Mouse (Mus musculus): ENCODE results near the gene Abca7. TPM values are rescaled to one million over a fixed set of nuclear protein-coding genes. Genes with fewer than 3 reads are reported as not detected.

Gene Abca7
- total RNA-seq, 2 experiments from 2014 or later, result 7.2 to 8.1 TPM

GRCm38 (mm10) chr10:80019471-80020131 lies 23.3 kb downstream of the Abca7 start:
- DNase-seq, result no peak
- intact Hi-C loops (cut with DNase I), result no loop called here

DNA sequence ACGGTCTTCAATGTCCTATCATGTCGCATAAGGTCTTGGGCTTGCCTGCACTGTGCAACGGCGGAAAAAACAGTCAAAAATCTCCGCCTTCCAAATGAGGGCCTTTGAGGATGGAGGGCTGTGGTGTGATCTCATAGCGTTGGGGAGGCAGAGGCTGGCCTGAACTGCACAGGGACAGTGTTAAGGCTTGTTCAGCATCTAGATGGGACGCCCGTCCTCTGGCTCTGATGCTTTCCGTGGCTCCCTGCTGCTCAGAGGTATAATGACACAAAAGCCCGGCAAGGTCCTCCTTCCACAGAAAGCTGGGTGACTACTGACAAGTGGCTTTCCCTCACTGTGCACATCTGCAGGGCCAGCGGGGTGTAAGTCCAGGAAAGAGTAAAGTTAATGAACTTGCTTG lies 23.9 kb downstream of the Abca7 start:
- intact Hi-C loops (cut with DNase I), result no loop called here
- DNase-seq, result no peak

DNA sequence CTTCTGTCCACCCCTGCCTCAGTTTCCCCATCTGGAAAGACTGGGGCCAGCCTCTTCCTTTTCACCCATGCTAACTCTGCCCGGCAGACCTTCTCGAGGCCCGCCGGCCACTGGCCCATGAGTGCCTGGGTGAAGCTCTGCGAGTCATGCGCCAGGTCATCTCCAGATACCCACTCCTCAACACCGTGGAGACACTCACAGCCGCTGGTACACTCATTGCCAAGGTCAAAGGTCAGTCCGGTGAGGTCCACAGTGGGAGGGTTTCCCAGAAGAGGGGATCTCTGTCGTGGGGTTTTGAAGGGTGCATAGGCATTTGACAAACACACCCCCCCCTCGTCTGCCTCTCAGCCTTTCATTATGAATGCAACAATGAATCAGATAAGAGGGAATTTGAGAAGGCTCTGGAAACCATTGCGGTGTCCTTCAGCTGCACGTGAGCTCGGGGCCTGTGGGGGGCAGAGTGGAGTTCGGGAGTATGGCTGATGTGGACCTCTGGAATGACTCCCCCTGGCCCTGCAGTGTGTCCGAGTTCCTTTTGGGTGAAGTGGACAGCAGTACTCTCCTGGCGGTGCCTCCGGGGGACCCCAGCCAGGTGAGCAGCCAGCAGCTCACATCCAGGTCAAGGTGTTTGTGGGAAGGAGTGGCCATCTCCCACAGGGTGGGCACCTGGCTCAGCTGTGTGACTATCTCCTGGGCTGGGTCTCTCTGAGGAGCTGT lies 24.5 kb downstream of the Abca7 start:
- no peak for DNase-seq
- intact Hi-C loops (cut with DNase I), result no loop called here

DNA sequence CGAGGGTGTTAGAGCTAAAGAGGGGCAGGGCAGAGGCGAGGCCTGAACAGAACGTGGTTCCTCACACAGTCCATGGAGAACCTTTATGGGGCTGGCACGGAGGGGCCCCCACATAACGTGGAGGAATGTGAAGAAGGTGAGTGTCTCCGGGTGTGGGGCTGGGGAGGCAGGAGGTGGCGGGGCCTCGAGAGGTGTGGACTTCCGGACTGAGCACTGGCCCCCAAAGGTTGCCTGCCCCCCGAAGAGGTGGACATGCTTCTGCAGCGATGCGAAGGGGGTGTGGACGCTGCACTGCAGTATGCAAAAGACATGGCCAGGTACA lies 25.0 kb downstream of the Abca7 start:
- no peak for DNase-seq
- intact Hi-C loops (cut with DNase I), result no loop called here

DNA sequence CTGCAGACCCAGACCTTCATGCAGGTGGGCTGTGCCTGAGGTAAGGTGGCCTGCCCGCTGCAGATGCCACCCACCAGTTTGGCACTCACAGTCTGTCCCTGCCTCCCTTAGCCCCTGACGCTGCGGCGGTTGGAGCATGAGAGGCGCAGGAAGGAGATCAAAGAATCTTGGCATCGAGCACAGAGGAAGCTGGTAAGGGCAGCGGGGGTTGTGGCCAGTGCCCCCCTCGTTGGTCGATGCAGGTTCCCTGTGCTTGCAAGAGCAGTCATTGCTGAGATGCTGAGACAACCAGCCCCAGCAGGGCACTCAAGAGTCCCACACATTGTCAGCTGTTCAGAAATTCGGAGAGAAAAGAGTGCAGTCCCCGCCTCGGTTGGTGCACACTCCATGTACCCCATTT lies 25.9 kb downstream of the Abca7 start:
- DNase-seq, result no peak
- intact Hi-C loops (cut with DNase I), result no loop called here

DNA sequence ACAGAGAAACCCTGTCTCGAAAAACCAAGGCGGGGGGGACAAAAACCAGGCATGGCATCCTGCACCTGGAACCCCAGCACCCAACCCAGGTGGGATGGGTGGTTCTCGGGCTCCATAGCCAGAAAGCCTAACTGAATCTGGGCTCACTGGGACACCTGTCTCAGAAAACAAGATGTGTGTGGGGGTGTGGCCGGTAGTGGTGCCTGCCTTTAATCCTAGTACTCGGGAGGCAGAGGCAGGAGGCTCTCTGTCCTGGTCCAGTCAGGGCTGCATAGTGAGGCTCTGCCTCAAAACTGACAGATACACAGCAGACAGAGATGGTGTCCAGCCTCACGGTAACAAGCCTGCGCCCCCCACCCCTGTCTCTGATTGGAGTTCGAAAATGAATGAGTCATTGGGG lies 26.5 kb downstream of the Abca7 start:
- intact Hi-C loops (cut with DNase I), result no loop called here
- no peak for DNase-seq

- no peak for DNase-seq
- intact Hi-C loops (cut with DNase I), result no loop called here
Measured at GRCm38 (mm10) chr10:80023758-80024157, 27.5 kb downstream of the Abca7 start.

DNA sequence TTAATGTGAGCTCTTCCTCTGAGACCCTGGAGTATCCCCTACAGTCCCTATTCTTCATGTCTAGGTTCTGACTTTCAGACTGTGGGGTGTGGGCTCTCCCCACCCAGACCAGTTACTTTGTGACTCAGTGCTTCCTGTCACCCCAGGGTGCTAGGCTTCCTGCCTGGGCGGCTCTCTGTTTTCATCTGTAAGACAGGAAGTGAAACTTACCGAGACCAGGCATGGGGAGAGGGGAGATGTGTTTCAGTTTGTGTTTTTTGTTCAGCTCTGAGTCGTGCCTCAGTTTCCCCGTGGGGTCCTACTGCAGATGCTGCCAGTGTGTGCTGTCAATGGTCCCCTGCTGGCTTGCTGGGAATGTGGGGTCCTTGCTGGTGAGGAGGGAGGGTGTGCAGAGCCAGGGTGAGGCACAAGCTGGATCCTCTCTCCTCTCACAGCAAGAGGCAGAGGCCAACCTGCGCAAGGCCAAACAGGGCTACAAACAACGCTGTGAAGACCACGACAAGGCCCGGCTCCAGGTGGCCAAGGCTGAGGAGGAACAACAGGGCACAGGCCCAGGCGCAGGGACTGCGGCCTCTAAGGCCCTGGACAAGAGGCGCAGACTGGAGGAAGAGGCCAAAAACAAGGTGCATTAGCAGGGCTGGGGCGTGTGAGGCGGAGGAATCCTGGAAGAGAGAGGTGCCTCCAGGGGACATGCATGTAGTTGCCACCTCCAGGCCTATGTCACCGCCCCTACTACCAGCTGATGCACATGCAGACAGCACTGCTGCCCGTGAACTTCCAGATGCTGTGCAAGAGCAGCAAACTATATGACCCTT lies 28.1 kb downstream of the Abca7 start:
- DNase-seq, result no peak
- intact Hi-C loops (cut with DNase I), result no loop called here

- no peak for DNase-seq
- intact Hi-C loops (cut with DNase I), result no loop called here
Measured at GRCm38 (mm10) chr10:80025044-80025347, 28.7 kb downstream of the Abca7 start.

GRCm38 (mm10) chr10:80025463-80025862 lies 29.2 kb downstream of the Abca7 start:
- no peak for DNase-seq
- intact Hi-C loops (cut with DNase I), result no loop called here

GRCm38 (mm10) chr10:80025889-80026288 lies 29.6 kb downstream of the Abca7 start:
- intact Hi-C loops (cut with DNase I), result no loop called here
- DNase-seq, result no peak

DNA sequence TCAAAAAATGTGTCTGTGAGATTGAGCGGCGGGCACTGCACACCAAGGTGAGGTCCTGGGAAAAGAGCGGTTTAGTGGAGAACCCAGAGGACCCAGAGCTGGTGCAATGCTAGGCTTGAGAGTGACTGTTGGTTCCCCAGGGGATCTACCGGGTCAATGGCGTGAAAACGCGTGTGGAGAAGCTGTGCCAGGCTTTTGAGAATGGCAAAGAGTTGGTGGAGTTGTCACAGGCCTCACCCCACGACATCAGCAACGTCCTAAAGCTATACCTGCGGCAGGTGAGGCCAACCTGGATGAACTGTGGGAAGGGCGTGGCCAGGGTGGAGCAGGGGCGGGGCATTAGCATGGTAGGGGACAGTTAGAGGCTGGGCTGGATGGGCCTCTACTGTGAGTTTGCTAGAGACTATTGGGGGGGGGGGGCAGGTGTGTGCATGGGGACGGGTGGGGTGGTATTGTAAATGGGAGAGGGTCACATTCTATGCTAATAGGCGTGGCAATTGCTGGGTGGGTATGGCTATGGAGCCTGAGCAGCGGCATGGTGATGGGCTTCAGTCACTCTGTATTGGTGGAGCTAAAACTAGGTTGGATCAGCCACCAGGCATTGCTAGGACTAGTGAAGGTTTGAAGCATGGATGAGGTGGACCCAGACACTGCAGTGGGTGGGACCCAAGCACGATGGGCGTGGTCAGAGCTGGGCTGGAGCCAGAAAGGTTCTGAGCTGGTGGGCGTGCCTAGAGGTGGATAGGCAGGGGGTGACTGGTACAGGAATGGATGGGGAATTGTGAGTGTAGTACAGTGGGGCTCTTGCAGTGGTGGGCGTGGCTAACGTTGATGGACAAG lies 31.6 kb downstream of the Abca7 start:
- DNase-seq, result no peak
- intact Hi-C loops (cut with DNase I), result no loop called here

DNA sequence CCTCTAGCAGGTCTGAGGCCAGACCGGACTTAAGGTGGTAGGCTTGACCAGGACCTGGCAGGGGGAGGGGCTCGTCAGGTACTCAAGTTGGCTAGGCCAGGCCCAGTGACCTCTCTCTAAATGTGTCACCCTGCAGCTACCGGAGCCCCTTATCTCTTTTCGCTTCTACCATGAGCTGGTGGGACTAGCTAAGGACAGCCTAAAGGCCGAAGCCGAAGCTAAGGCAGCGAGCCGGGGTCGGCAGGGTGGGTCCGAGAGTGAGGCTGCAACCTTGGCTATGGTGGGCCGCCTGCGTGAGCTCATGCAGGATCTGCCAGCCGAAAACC lies 32.2 kb downstream of the Abca7 start:
- intact Hi-C loops (cut with DNase I), result no loop called here
- no peak for DNase-seq

DNA sequence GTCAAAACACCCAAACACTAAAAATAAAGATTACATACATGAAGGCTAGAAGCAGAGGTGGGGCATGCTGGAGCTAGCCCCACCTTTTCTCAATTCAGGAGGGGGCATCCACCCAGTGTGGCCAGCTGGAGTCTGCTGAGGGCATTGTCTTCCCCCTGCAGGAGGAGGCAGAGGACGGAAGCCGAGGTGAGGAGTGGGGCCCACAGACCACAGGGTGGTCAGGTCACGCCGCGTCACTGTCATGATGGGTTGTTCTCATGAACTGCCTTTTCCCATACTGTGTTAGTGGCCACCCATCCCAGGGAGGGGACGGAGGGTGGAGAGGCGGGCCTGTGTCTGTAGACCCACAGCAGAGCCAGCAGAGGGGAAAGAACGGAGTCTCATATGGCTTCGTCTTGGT lies 33.9 kb downstream of the Abca7 start:
- intact Hi-C loops (cut with DNase I), result no loop called here
- DNase-seq, result no peak

DNA sequence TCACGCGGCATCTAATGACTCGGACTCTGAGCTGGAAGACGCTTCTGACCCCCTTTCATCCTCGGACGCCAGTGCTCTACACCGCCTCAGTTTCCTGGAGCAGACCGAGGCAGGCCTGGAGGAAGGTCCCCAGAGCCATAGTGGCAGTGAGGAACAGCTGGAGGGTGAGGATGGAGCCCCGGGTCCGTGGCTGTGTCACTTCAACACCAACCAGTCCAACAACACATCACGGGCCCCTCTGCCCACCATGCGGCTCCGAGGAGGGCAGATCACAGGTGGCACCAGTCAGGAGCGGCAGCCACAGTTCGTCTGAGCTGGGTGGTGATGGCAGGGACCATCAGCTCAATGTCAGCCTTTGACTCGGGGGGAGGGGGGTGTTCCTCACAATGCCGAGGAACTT lies 34.4 kb downstream of the Abca7 start:
- DNase-seq, result no peak
- intact Hi-C loops (cut with DNase I), result no loop called here

DNA sequence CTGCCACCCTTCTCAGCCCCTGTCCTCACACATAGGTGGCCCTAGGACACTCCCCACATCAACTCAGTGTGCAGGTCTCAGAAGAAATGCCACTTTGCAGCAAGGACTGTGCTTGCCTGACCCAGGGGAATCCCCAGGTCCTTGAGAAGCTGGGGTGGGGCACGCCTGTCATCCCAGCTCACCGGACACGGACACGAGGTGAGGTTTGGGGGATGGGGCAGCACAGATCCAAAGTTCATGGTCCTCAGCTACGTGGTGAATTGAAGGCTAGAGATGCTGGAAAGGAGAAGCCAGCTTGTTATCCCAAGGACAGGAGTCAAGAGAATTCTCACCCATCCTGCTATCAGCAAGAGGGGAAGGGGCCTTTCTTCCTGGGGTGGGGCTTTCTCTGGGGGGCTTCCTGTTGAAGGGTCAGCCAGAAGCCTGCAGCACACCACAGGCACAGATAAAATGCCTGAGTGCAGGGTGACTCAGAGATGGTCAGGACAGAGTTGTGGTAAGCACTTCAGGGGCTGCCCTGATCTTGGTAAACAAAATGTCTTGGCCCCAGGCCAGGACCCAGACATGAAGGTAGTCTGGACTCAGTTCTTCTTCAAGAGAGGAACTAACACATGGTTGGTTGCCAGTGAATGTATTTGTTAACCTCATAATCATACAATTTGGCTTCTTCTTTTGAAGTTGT lies 36.6 kb downstream of the Abca7 start:
- intact Hi-C loops (cut with DNase I), result no loop called here

DNA sequence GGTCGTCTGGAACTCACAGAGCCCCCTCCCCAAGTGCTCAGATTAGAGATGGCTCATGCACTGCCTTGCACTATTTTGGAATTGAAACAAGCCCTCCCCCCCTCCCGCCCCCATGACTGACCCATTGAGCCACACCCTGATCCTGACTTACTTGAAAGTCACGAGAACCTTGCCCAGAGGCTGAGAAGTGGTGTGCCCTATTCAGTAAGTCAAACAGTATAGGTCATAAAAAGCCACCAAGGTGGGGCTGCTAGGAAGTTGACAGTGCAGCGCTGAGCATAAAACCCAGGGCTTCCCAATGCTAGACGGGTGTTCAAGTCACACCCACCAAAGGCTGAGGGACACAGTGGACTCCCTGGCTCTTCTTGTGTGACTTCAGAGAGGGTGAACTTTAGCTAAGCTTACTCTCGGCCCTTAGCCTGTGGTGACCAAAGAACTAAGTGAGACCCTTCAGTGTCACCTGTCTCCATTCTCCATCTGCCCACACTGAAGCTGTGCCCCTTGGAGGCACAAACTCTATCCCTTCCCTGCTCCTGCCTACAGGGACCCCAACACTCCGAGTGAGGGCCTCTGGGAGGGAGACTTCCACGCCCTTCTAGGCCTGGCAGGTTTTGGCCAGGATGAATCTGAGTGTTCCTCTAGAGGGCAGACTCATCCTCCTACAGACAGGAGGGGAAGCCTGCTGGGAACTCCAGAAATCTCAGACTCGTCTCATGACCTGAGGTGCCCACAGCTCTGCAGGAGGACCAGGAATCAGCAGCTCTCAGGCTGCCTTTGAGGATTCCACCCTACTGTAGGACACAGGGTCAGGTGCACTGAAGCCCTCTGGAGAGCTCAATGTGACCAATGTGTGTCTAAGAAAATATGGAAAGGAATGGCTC lies 37.5 kb downstream of the Abca7 start:
- intact Hi-C loops (cut with DNase I), result no loop called here
- no peak for DNase-seq

More for the DNA sequence above, 36.6 kb downstream of the Abca7 start:
- DNase-seq, result no peak

DNA sequence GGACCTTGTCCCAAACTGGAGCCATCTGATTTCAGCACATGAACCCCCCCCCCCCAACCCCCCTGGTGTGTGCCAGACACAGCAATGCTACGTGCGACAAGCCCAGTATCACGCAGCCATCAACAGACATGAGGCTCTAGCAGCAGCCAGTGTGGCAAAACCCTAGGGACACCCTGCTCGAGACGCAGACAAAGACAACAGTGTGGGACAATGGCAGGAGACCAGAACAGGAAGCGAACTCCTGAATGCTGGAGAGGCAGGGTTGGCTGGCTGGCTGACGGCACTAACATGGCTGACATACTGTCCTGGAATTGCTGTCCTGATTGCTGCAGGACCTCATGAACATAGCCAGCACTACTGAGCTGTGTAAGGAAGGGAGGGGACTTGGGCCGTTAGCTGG lies 38.9 kb downstream of the Abca7 start:
- DNase-seq, result no peak

GRCm38 (mm10) chr10:80035686-80036085 lies 39.4 kb downstream of the Abca7 start:
- DNase-seq, result no peak
- intact Hi-C loops (cut with DNase I), result loop anchor here (5.0 kb wide), 1 partner anchor 43 kb away; no protein-coding TSS in a partner anchor

More for the DNA sequence above, 38.9 kb downstream of the Abca7 start:
- intact Hi-C loops (cut with DNase I), result loop anchor here (5.0 kb wide), 1 partner anchor 43 kb away; no protein-coding TSS in a partner anchor

DNA sequence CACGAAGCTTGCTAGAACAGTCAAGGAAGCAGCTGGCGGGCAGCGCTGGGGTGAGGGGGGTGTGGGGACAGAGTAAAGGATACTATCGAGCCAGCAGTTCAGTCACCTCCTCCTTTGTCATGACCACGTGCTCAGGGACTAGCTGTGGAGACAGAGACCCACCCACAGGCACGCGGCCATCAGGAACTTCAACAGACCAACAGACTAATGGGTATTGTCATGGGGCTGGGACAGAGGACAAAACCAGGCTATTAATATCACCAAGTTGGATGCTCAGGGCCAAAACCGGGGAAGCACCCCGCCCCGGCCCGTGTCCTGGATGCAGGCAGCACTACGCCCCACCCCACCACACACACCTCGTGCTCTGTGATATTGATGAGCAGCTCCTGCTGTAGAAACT lies 40.5 kb downstream of the Abca7 start:
- intact Hi-C loops (cut with DNase I), result loop anchor here (5.0 kb wide), 1 partner anchor 45 kb away; no protein-coding TSS in a partner anchor
- no peak for DNase-seq

Data from left cerebral cortex, postnatal 4 days (tissue).